Mouse (Mus musculus) thymus, postnatal 14 days (tissue): ENCODE measurements around the gene Kdm4c.
A peak's percentile ranks its signal among the peaks of the same experiment; 100 is the strongest.
"Not testable (repeated sequence)": the region's sequence is repeated elsewhere in the genome, so short reads cannot be mapped to it uniquely, and the experiment has no call there.

ENCODE experiments used
- DNase-seq: peaks from one replicate; pipeline ENCODE4 v3.0.0; 2021

The Kdm4c gene

GRCm38 (mm10) chr4:74242176-74242575 is at the start of gene Kdm4c:
TSS of gene Kdm4c (plus strand) at chr4:74242497.
- no peak for DNase-seq

- DNase-seq, result no peak
Observed at GRCm38 (mm10) chr4:74201281-74201811, 41.0 kb upstream of the Kdm4c start.

GRCm38 (mm10) chr4:74221780-74222179 is 20.5 kb upstream of the Kdm4c start:
- DNase-seq, result not testable (repeated sequence)

GRCm38 (mm10) chr4:74222360-74222759 is 19.9 kb upstream of the Kdm4c start:
- peak; percentile 13 for DNase-seq

GRCm38 (mm10) chr4:74224210-74224609 is 18.1 kb upstream of the Kdm4c start:
- DNase-seq, result no peak

- DNase-seq, result peak; percentile 48
Observed at GRCm38 (mm10) chr4:74230994-74231393, 11.3 kb upstream of the Kdm4c start.

GRCm38 (mm10) chr4:74231405-74231804 is 10.9 kb upstream of the Kdm4c start:
- peak; percentile 61 for DNase-seq

- no peak for DNase-seq
Observed at GRCm38 (mm10) chr4:74233534-74233933, 8.8 kb upstream of the Kdm4c start.

- DNase-seq, result peak; percentile 97
Observed at GRCm38 (mm10) chr4:74251348-74252244, 9.3 kb downstream of the Kdm4c start.

GRCm38 (mm10) chr4:74252245-74253105 is 10.2 kb downstream of the Kdm4c start:
- DNase-seq, result peak; percentile 46

- DNase-seq, result no peak
Observed at GRCm38 (mm10) chr4:74257882-74258281, 15.6 kb downstream of the Kdm4c start.

- DNase-seq, result no peak
Observed at GRCm38 (mm10) chr4:74258538-74258937, 16.2 kb downstream of the Kdm4c start.

- DNase-seq, result no peak
Observed at GRCm38 (mm10) chr4:74259331-74259730, 17.0 kb downstream of the Kdm4c start.

GRCm38 (mm10) chr4:74261879-74262278 is 19.6 kb downstream of the Kdm4c start:
- no peak for DNase-seq

- no peak for DNase-seq
Observed at GRCm38 (mm10) chr4:74264428-74264955, 22.2 kb downstream of the Kdm4c start.

GRCm38 (mm10) chr4:74271180-74271579 is 28.9 kb downstream of the Kdm4c start:
- no peak for DNase-seq

GRCm38 (mm10) chr4:74277486-74277885 is 35.2 kb downstream of the Kdm4c start:
- no peak for DNase-seq

- DNase-seq, result no peak
Observed at GRCm38 (mm10) chr4:74280170-74280569, 37.9 kb downstream of the Kdm4c start.

GRCm38 (mm10) chr4:74287851-74288250 is 45.6 kb downstream of the Kdm4c start:
- DNase-seq, result no peak

- no peak for DNase-seq
Observed at GRCm38 (mm10) chr4:74294726-74295125, 52.4 kb downstream of the Kdm4c start.

GRCm38 (mm10) chr4:74305315-74306105 is 63.2 kb downstream of the Kdm4c start:
- no peak for DNase-seq

- DNase-seq, result no peak
Observed at GRCm38 (mm10) chr4:74311135-74311534, 68.8 kb downstream of the Kdm4c start.
